Mouse (Mus musculus): Measurements from ENCODE around the gene Tex12. TPM values are rescaled to one million over a fixed set of nuclear protein-coding genes. Genes with fewer than 3 reads are reported as not detected.
A peak's percentile ranks its signal among the peaks of the same experiment; 100 is the strongest.

Tex12 gene
- polyA plus RNA-seq, 1 experiment from 2014 or later: not detected

- Histone ChIP-seq H3K9ac (ENCODE audit: low read depth, low read length) (no peak overlapping the region), H3K27ac (ENCODE audit: low read depth, low read length) (no peak overlapping the region), H3K4me3 (ENCODE audit: low read depth, low read length) (no peak overlapping the region), H3K27me3 (replicated peaks; ENCODE audit: control insufficient read depth, insufficient read depth, low read length) (no peaks in the 10 kb centered on the region), H3K4me1 (replicated peaks; ENCODE audit: control insufficient read depth, insufficient read depth, low read length) (no peaks in the 10 kb centered on the region), H3K4me2 (no peak overlapping the region), H3K9me3 (ENCODE audit: control insufficient read depth, low read length) (no peaks in the 10 kb centered on the region), H3K36me3 (ENCODE audit: control insufficient read depth, insufficient read depth, low read length) (no peaks in the 10 kb centered on the region)
- WGBS: 42% methylated on average over 5 of the region's 5 CpGs
- DNase-seq (ENCODE audit: low spot score) (no peak), ATAC-seq (replicated peaks; ENCODE audit: low FRiP score) (no peak)
These were observed 13.2 kb downstream of the Tex12 start for GRCm38 (mm10) chr9:50547859-50548478.

- no peaks in the 10 kb centered on the region for H3K9me3 ChIP-seq (ENCODE audit: control insufficient read depth, low read length)
- H3K4me1 ChIP-seq (replicated peaks; ENCODE audit: control insufficient read depth, insufficient read depth, low read length): no peaks in the 10 kb centered on the region
- H3K27ac ChIP-seq (ENCODE audit: low read depth, low read length): no peak overlapping the region
- no peak overlapping the region for H3K9ac ChIP-seq (ENCODE audit: low read depth, low read length)
- DNase-seq (ENCODE audit: low spot score) (no peak), ATAC-seq (replicated peaks; ENCODE audit: low FRiP score) (no peak)
- H3K27me3 ChIP-seq (replicated peaks; ENCODE audit: control insufficient read depth, insufficient read depth, low read length): no peaks in the 10 kb centered on the region
- no peak overlapping the region for H3K4me3 ChIP-seq (ENCODE audit: low read depth, low read length)
- 74% methylated on average over 9 of the region's 9 CpGs for WGBS
- H3K36me3 ChIP-seq (ENCODE audit: control insufficient read depth, insufficient read depth, low read length): no peaks in the 10 kb centered on the region
- H3K4me2 ChIP-seq: no peak overlapping the region
These were observed 18.7 kb downstream of the Tex12 start for GRCm38 (mm10) chr9:50542401-50542800.

GRCm38 (mm10) chr9:50540170-50540569, 21.0 kb downstream of the Tex12 start:
- DNase-seq (ENCODE audit: low spot score) (no peak), ATAC-seq (replicated peaks; ENCODE audit: low FRiP score) (no peak)
- 50% methylated on average over 7 of the region's 7 CpGs for WGBS
- Histone ChIP-seq H3K4me1 (replicated peaks; ENCODE audit: control insufficient read depth, insufficient read depth, low read length) (no peaks in the 10 kb centered on the region), H3K9ac (ENCODE audit: low read depth, low read length) (no peak overlapping the region), H3K27me3 (replicated peaks; ENCODE audit: control insufficient read depth, insufficient read depth, low read length) (no peaks in the 10 kb centered on the region), H3K9me3 (ENCODE audit: control insufficient read depth, low read length) (no peaks in the 10 kb centered on the region), H3K27ac (ENCODE audit: low read depth, low read length) (no peak overlapping the region), H3K36me3 (ENCODE audit: control insufficient read depth, insufficient read depth, low read length) (no peaks in the 10 kb centered on the region), H3K4me3 (ENCODE audit: low read depth, low read length) (no peak overlapping the region), H3K4me2 (no peak overlapping the region)

GRCm38 (mm10) chr9:50537295-50537694, 23.8 kb downstream of the Tex12 start:
- Histone ChIP-seq H3K9ac (ENCODE audit: low read depth, low read length) (no peak overlapping the region), H3K4me3 (ENCODE audit: low read depth, low read length) (no peak overlapping the region), H3K9me3 (ENCODE audit: control insufficient read depth, low read length) (no peaks in the 10 kb centered on the region), H3K27me3 (replicated peaks; ENCODE audit: control insufficient read depth, insufficient read depth, low read length) (no peaks in the 10 kb centered on the region), H3K36me3 (ENCODE audit: control insufficient read depth, insufficient read depth, low read length) (no peaks in the 10 kb centered on the region), H3K4me1 (replicated peaks; ENCODE audit: control insufficient read depth, insufficient read depth, low read length) (no peaks in the 10 kb centered on the region), H3K4me2 (no peak overlapping the region), H3K27ac (ENCODE audit: low read depth, low read length) (no peak overlapping the region)
- 50% methylated on average over 4 of the region's 4 CpGs for WGBS
- DNase-seq (ENCODE audit: low spot score): no peak
- no peak for ATAC-seq (replicated peaks; ENCODE audit: low FRiP score)

- ATAC-seq (replicated peaks; ENCODE audit: low FRiP score) (no peak), DNase-seq (ENCODE audit: low spot score) (no peak)
- Histone ChIP-seq H3K4me1 (replicated peaks; ENCODE audit: control insufficient read depth, insufficient read depth, low read length) (no peaks in the 10 kb centered on the region), H3K4me2 (no peak overlapping the region), H3K9ac (ENCODE audit: low read depth, low read length) (no peak overlapping the region), H3K27ac (ENCODE audit: low read depth, low read length) (no peak overlapping the region), H3K36me3 (ENCODE audit: control insufficient read depth, insufficient read depth, low read length) (no peaks in the 10 kb centered on the region), H3K27me3 (replicated peaks; ENCODE audit: control insufficient read depth, insufficient read depth, low read length) (no peaks in the 10 kb centered on the region), H3K4me3 (ENCODE audit: low read depth, low read length) (no peak overlapping the region), H3K9me3 (ENCODE audit: control insufficient read depth, low read length) (no peaks in the 10 kb centered on the region)
- 59% methylated on average over 7 of the region's 7 CpGs for WGBS
These were observed 24.5 kb downstream of the Tex12 start for GRCm38 (mm10) chr9:50536603-50537135.

- Histone ChIP-seq H3K9ac (ENCODE audit: low read depth, low read length) (no peak overlapping the region), H3K4me2 (no peak overlapping the region), H3K36me3 (ENCODE audit: control insufficient read depth, insufficient read depth, low read length) (no peaks in the 10 kb centered on the region), H3K4me1 (replicated peaks; ENCODE audit: control insufficient read depth, insufficient read depth, low read length) (no peaks in the 10 kb centered on the region), H3K9me3 (ENCODE audit: control insufficient read depth, low read length) (no peaks in the 10 kb centered on the region), H3K4me3 (ENCODE audit: low read depth, low read length) (no peak overlapping the region), H3K27ac (ENCODE audit: low read depth, low read length) (no peak overlapping the region), H3K27me3 (replicated peaks; ENCODE audit: control insufficient read depth, insufficient read depth, low read length) (no peaks in the 10 kb centered on the region)
- DNase-seq (ENCODE audit: low spot score) (no peak), ATAC-seq (replicated peaks; ENCODE audit: low FRiP score) (no peak)
- 86% methylated on average over 5 of the region's 5 CpGs for WGBS
These were observed 25.2 kb downstream of the Tex12 start for GRCm38 (mm10) chr9:50535930-50536329.

- ATAC-seq (replicated peaks; ENCODE audit: low FRiP score): no peak
- 78% methylated on average over 3 of the region's 3 CpGs for WGBS
- Histone ChIP-seq H3K4me1 (replicated peaks; ENCODE audit: control insufficient read depth, insufficient read depth, low read length) (no peaks in the 10 kb centered on the region), H3K9ac (ENCODE audit: low read depth, low read length) (no peak overlapping the region), H3K27me3 (replicated peaks; ENCODE audit: control insufficient read depth, insufficient read depth, low read length) (no peaks in the 10 kb centered on the region), H3K36me3 (ENCODE audit: control insufficient read depth, insufficient read depth, low read length) (no peaks in the 10 kb centered on the region), H3K27ac (ENCODE audit: low read depth, low read length) (no peak overlapping the region), H3K9me3 (ENCODE audit: control insufficient read depth, low read length) (no peaks in the 10 kb centered on the region), H3K4me3 (ENCODE audit: low read depth, low read length) (no peak overlapping the region), H3K4me2 (peak overlapping the region; percentile 33; the same call in 1 of the 2 replicates)
- no peak for DNase-seq (ENCODE audit: low spot score)
These were observed 27.3 kb downstream of the Tex12 start for GRCm38 (mm10) chr9:50533791-50534190.

- H3K9me3 ChIP-seq (ENCODE audit: control insufficient read depth, low read length): no peaks in the 10 kb centered on the region
- no peaks in the 10 kb centered on the region for H3K4me1 ChIP-seq (replicated peaks; ENCODE audit: control insufficient read depth, insufficient read depth, low read length)
- no peak for ATAC-seq (replicated peaks; ENCODE audit: low FRiP score)
- H3K9ac ChIP-seq (ENCODE audit: low read depth, low read length): no peak overlapping the region
- no peaks in the 10 kb centered on the region for H3K27me3 ChIP-seq (replicated peaks; ENCODE audit: control insufficient read depth, insufficient read depth, low read length)
- H3K4me2 ChIP-seq: peak overlapping the region; percentile 33
- 52% methylated on average over 11 of the region's 11 CpGs for WGBS
- DNase-seq (ENCODE audit: low spot score): no peak
- H3K4me3 ChIP-seq (ENCODE audit: low read depth, low read length): no peak overlapping the region
- H3K27ac ChIP-seq (ENCODE audit: low read depth, low read length): no peak overlapping the region
- no peaks in the 10 kb centered on the region for H3K36me3 ChIP-seq (ENCODE audit: control insufficient read depth, insufficient read depth, low read length)
These were observed 27.8 kb downstream of the Tex12 start for GRCm38 (mm10) chr9:50533328-50533727.

- Histone ChIP-seq H3K36me3 (ENCODE audit: control insufficient read depth, insufficient read depth, low read length) (no peaks in the 10 kb centered on the region), H3K27me3 (replicated peaks; ENCODE audit: control insufficient read depth, insufficient read depth, low read length) (no peaks in the 10 kb centered on the region), H3K9ac (ENCODE audit: low read depth, low read length) (no peak overlapping the region), H3K4me2 (no peak overlapping the region), H3K27ac (ENCODE audit: low read depth, low read length) (no peak overlapping the region), H3K9me3 (ENCODE audit: control insufficient read depth, low read length) (no peaks in the 10 kb centered on the region), H3K4me1 (replicated peaks; ENCODE audit: control insufficient read depth, insufficient read depth, low read length) (peaks cover 9% of the 10 kb centered on the region), H3K4me3 (ENCODE audit: low read depth, low read length) (no peak overlapping the region)
- WGBS: 46% methylated on average over 2 of the region's 2 CpGs
- ATAC-seq (replicated peaks; ENCODE audit: low FRiP score) (no peak), DNase-seq (ENCODE audit: low spot score) (no peak)
These were observed 30.2 kb downstream of the Tex12 start for GRCm38 (mm10) chr9:50530890-50531289.
